Mouse (Mus musculus): Measurements from ENCODE around the gene Oxa1l. TPM values are rescaled to one million over a fixed set of nuclear protein-coding genes. Genes with fewer than 3 reads are reported as not detected.

The Oxa1l gene
- total and polyA plus RNA-seq, 2 experiments from 2014 or later: 59.4 to 76.9 TPM

DNA sequence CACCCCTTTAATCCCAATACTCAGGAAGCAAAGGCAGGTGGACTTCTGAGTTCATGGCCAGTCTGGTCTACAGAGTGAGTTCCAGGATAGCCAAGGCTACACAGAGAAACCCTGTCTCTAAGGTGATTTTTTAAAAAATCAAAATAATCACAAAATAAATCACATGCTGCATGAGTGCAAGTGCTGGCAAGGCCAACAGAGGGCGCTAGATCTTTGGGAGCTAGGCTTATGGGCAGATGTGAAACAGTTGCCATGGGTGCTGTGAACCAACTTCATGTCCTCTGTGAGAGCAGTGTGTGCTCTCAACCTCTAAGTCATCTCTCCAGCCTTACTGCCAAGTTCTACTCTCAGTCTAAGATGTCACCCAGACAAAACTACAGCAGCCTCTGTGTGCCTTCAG, 6.2 kb upstream of the Oxa1l start:
- Histone ChIP-seq H3K4me2 (ENCODE audit: low read depth) (no peak overlapping the region), H3K9ac (no peak overlapping the region), H3K27me3 (ENCODE audit: insufficient read depth, low read length) (no peaks in the 10 kb centered on the region), H3K9me3 (ENCODE audit: low read length) (no peaks in the 10 kb centered on the region), H3K4me3 (ENCODE audit: low read depth, low read length) (no peak overlapping the region), H3K4me1 (ENCODE audit: insufficient read depth) (no peaks in the 10 kb centered on the region), H3K36me3 (ENCODE audit: insufficient read depth) (no peaks in the 10 kb centered on the region), H3K27ac (ENCODE audit: low read depth, low read length) (no peak overlapping the region)
- ATAC-seq: no peak
- DNase-seq: no peak
- TF ChIP-seq CTCF (IDR thresholded peaks at IDR 0.05; ENCODE audit: low read depth): no peak
- 30% methylated on average over 1 of the region's 1 CpGs for WGBS

DNA sequence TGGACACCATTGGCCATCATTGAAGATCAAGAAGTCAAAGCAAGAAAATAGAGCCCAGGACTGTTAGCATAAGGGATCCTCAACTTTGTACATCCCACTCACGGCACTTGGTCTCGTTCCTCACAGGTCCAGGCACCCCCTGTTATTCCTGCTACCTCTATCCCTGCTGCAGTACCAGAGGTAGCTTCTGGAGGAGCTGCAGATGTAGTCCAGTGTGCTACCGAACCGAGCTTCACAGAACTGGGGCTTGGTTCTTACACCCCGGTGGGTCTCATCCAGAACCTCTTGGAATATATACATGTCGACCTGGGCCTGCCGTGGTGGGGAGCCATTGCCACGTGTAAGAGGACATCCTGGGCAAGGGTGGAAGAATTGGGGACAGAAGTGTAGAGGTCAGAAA, 2.5 kb downstream of the Oxa1l start:
- WGBS: 95% methylated on average over 8 of the region's 8 CpGs
- H3K4me1 ChIP-seq (ENCODE audit: insufficient read depth): peaks cover 4% of the 10 kb centered on the region

DNA sequence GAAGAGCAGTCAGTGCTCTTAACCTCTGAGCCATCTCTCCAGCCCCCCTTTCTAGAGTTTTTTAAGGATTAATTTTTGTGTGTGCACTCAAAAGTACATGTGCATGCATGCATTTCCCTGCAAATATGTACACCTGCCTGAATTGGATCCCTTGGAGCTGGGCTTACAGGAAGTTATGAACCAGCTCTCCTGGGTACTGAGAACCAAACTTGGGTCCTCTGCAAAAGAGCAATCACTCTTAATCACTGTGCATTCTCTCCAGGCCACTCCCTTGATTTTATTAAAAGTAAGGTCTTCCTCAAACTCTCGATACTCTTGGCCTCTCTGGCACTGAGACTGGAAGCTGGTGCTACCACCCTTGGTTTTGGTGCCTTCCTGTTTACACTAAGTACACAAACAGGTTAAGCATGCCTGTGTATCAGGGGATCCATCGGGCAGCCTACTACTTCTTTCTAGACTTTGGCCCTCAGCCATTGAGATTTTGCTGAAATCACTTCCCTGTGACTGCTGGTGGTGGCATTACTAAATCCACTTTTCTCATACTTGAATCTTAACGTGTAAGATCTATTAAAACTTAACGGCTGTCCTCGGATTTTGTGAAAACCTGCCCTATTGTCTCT, 4.5 kb downstream of the Oxa1l start:
- peaks cover 4% of the 10 kb centered on the region for H3K4me1 ChIP-seq (ENCODE audit: insufficient read depth)
- no peaks in the 10 kb centered on the region for H3K9me3 ChIP-seq (ENCODE audit: low read length)
- no peak for ATAC-seq
- no peak overlapping the region for H3K9ac ChIP-seq
- H3K4me2 ChIP-seq (ENCODE audit: low read depth): no peak overlapping the region
- H3K27me3 ChIP-seq (ENCODE audit: insufficient read depth, low read length): no peaks in the 10 kb centered on the region
- no peak for DNase-seq
- WGBS: 85% methylated on average over 5 of the region's 5 CpGs
- no peak for TF ChIP-seq CTCF (IDR thresholded peaks at IDR 0.05; ENCODE audit: low read depth)
- no peak overlapping the region for H3K27ac ChIP-seq (ENCODE audit: low read depth, low read length)
- peaks cover 50% of the 10 kb centered on the region for H3K36me3 ChIP-seq (ENCODE audit: insufficient read depth)
- no peak overlapping the region for H3K4me3 ChIP-seq (ENCODE audit: low read depth, low read length)

More for the DNA sequence above, 2.5 kb downstream of the Oxa1l start:
- no peak for TF ChIP-seq CTCF (IDR thresholded peaks at IDR 0.05; ENCODE audit: low read depth)
- Histone ChIP-seq H3K27ac (ENCODE audit: low read depth, low read length) (no peak overlapping the region), H3K9me3 (ENCODE audit: low read length) (no peaks in the 10 kb centered on the region), H3K4me3 (ENCODE audit: low read depth, low read length) (no peak overlapping the region), H3K9ac (no peak overlapping the region), H3K4me2 (ENCODE audit: low read depth) (no peak overlapping the region), H3K36me3 (ENCODE audit: insufficient read depth) (peaks cover 31% of the 10 kb centered on the region), H3K27me3 (ENCODE audit: insufficient read depth, low read length) (no peaks in the 10 kb centered on the region)
- DNase-seq (no peak), ATAC-seq (no peak)

DNA sequence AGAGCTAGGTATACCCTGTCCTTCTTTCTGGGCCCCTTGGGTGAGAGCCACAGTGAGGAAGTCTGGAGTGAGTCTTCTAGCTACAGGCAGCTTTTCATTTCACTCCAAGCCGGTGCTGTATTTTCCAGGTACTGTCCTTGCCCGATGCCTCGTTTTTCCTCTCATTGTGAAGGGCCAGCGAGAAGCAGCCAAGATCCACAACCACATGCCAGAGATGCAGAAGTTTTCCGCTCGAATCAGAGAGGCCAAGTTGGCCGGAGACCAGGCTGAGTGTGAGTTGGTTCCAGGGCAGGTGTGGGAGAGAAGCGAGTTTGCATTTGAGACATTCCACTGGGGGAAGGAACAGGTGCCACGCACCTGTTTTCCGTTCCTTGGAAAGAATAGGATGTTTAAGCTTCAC, 5.9 kb downstream of the Oxa1l start:
- DNase-seq (no peak), ATAC-seq (no peak)
- Histone ChIP-seq H3K9me3 (ENCODE audit: low read length) (no peaks in the 10 kb centered on the region), H3K27ac (ENCODE audit: low read depth, low read length) (no peak overlapping the region), H3K27me3 (ENCODE audit: insufficient read depth, low read length) (no peaks in the 10 kb centered on the region), H3K4me3 (ENCODE audit: low read depth, low read length) (no peak overlapping the region), H3K4me1 (ENCODE audit: insufficient read depth) (peaks cover 3% of the 10 kb centered on the region), H3K4me2 (ENCODE audit: low read depth) (no peak overlapping the region), H3K36me3 (ENCODE audit: insufficient read depth) (peaks cover 56% of the 10 kb centered on the region), H3K9ac (no peak overlapping the region)
- TF ChIP-seq CTCF (IDR thresholded peaks at IDR 0.05; ENCODE audit: low read depth): no peak
- WGBS: 89% methylated on average over 10 of the region's 10 CpGs

DNA sequence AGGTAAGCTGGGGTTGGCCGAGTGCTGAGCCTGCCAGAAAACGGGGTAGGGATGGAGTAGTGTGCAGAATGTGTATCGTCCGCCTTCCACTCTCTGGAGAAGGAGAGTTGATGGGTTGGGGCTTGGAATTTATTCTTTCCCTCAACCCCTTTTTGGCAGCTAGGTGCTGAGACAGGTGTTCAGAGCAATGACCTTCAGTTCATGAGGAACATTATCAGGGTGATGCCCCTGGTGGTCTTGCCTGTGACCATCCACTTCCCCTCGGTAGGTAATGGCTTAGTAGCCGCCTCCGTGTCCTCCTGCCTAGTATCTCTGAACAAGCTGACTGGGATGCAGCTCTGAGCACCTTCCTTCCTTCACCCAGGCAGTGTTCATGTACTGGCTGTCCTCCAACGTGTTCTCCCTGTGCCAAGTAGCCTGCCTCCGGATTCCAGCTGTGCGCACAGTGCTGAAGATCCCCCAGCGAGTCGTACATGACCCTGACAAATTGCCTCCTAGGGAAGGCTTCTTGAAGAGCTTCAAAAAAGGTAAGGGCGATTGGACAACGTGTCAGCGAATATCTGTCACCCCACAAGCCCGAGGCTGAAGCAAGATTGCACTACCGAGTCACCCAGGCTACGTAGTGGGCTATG, 6.9 kb downstream of the Oxa1l start:
- no peaks in the 10 kb centered on the region for H3K27me3 ChIP-seq (ENCODE audit: insufficient read depth, low read length)
- DNase-seq: no peak
- no peak overlapping the region for H3K9ac ChIP-seq
- H3K4me3 ChIP-seq (ENCODE audit: low read depth, low read length): no peak overlapping the region
- TF ChIP-seq CTCF (IDR thresholded peaks at IDR 0.05; ENCODE audit: low read depth): no peak
- H3K36me3 ChIP-seq (ENCODE audit: insufficient read depth): peaks cover 56% of the 10 kb centered on the region
- WGBS: 90% methylated on average over 18 of the region's 18 CpGs
- H3K9me3 ChIP-seq (ENCODE audit: low read length): no peaks in the 10 kb centered on the region
- no peak for ATAC-seq
- no peaks in the 10 kb centered on the region; the same call in 1 of the 2 replicates for H3K4me1 ChIP-seq (ENCODE audit: insufficient read depth)
- no peak overlapping the region for H3K27ac ChIP-seq (ENCODE audit: low read depth, low read length)
- H3K4me2 ChIP-seq (ENCODE audit: low read depth): no peak overlapping the region

DNA sequence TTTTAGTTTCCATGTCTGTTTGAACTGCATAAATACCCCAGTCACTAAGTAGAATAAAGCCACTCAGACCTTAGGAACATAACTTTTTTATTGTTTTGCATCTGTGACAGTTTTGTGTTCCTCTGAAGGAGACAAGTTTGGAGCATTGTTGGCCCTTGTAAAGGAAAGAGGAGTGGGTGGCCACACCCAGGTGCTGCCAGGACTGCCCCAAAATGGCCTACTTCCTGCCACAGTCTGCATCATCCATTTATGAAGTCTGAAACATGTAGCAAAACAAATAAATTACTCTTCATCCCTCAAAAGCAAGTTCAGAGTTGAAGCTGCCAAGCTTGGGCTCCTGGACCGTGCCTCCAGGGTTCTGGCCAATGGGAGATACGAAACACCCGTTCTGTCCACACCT, 8.7 kb downstream of the Oxa1l start:
- no peak for DNase-seq
- WGBS: 95% methylated on average over 3 of the region's 3 CpGs
- no peak for TF ChIP-seq CTCF (IDR thresholded peaks at IDR 0.05; ENCODE audit: low read depth)
- ATAC-seq: no peak
- Histone ChIP-seq H3K36me3 (ENCODE audit: insufficient read depth) (peaks cover 46% of the 10 kb centered on the region), H3K9me3 (ENCODE audit: low read length) (no peaks in the 10 kb centered on the region), H3K4me2 (ENCODE audit: low read depth) (no peak overlapping the region), H3K9ac (no peak overlapping the region), H3K27ac (ENCODE audit: low read depth, low read length) (no peak overlapping the region), H3K27me3 (ENCODE audit: insufficient read depth, low read length) (no peaks in the 10 kb centered on the region), H3K4me3 (ENCODE audit: low read depth, low read length) (no peak overlapping the region), H3K4me1 (ENCODE audit: insufficient read depth) (no peaks in the 10 kb centered on the region)

DNA sequence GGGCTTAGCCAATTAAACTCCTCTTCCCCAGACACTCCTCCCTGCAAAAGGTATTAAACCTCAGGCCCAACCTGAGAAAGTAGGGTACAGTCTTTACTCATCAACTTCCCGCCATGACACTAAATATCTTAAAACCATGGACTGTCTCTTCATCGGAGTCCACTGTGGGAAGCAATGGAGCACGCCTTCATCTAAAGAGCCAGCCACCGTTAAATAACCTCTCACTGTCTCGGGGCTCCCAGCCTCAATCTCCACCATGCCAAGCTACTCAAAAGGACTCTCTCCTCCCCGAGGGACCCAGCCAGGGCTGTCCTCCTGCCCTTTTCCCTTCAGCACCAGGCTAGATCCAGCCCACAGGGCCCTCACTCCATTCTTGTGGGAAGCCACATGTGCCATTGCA, 10.0 kb downstream of the Oxa1l start:
- Histone ChIP-seq H3K4me1 (ENCODE audit: insufficient read depth) (no peaks in the 10 kb centered on the region), H3K4me3 (ENCODE audit: low read depth, low read length) (no peak overlapping the region), H3K27me3 (ENCODE audit: insufficient read depth, low read length) (no peaks in the 10 kb centered on the region), H3K36me3 (ENCODE audit: insufficient read depth) (peaks cover 43% of the 10 kb centered on the region), H3K9ac (no peak overlapping the region), H3K9me3 (ENCODE audit: low read length) (no peaks in the 10 kb centered on the region), H3K27ac (ENCODE audit: low read depth, low read length) (no peak overlapping the region), H3K4me2 (ENCODE audit: low read depth) (no peak overlapping the region)
- DNase-seq (no peak), ATAC-seq (no peak)
- TF ChIP-seq CTCF (IDR thresholded peaks at IDR 0.05; ENCODE audit: low read depth): no peak
- WGBS: 97% methylated on average over 6 of the region's 6 CpGs

Measured in forebrain, postnatal 0 days (tissue).